Mouse (Mus musculus): ENCODE data around the gene Rgs10. TPM values are rescaled to one million over a fixed set of nuclear protein-coding genes. Genes with fewer than 3 reads are reported as not detected.

Rgs10 gene
- total and polyA plus RNA-seq, 3 experiments: 42.3 to 44.7 TPM; not detected in 1

DNA sequence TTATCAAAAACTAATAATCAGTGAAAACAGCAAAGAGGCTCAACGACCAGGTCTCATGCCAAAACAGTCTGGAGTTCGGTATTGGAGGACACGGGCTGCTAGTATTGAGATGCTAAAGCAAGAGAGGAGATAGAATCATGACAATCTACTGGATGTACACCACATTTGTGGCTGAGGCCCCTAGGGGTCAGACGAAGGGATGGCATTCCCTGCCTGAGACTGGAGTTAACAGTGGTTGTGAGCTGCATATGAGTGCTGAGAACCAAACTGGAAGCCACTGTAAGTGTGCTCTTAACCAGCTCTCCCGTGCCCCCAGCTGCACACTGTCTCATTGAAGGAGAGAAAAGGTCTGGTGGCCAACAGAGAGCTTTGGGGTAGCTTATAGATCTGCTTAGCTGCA, 43.8 kb upstream of the Rgs10 start:
- TF ChIP-seq SMC3 (IDR thresholded peaks at IDR 0.05; ENCODE audit: low read depth, low read length) (no peak), USF1 (IDR thresholded peaks at IDR 0.05; ENCODE audit: low read depth, low read length) (no peak), CTCF (IDR thresholded peaks at IDR 0.05 in 2 of 3, conservative IDR thresholded peaks at IDR 0.05 in 1 of 3; ENCODE audit: control insufficient read depth in 1 of 3, insufficient read depth in 1 of 3, low read depth in 2 of 3, low read length in 3 of 3, poor library complexity in 1 of 3, severe bottlenecking in 1 of 3) (peak; percentile 21 to 53 (median 27); a peak in 5 of 6 replicates), CHD2 (IDR thresholded peaks at IDR 0.05; ENCODE audit: low read length) (no peak), TBP (IDR thresholded peaks at IDR 0.05; ENCODE audit: low read depth, low read length) (peak; percentile 26; the same call in 1 of the 2 replicates), ZMIZ1 (IDR thresholded peaks at IDR 0.05; ENCODE audit: low read depth, low read length) (no peak)
- no peaks in the 10 kb centered on the region for H3K9me3 ChIP-seq (replicated peaks; ENCODE audit: insufficient read depth, low read length)
- H3K36me3 ChIP-seq (ENCODE audit: control insufficient read depth in 1 of 2, insufficient read depth in 2 of 2, low read length in 2 of 2): peaks cover 0 to 22% of the 10 kb centered on the region in 2 experiments; a peak in 2 of 4 replicates
- peak overlapping the region; percentile 70 for H3K27ac ChIP-seq (ENCODE audit: control insufficient read depth, low read depth, low read length)
- H3K79me2 ChIP-seq (ENCODE audit: control insufficient read depth, insufficient read depth, low read length, poor library complexity): peaks cover 32% of the 10 kb centered on the region
- peak; percentile 79 for DNase-seq (ENCODE audit: low read depth, low spot score)
- peak overlapping the region; percentile 78 for H3K9ac ChIP-seq (ENCODE audit: control insufficient read depth, low read depth, low read length, poor library complexity, severe bottlenecking)
- H3K27me3 ChIP-seq (ENCODE audit: control insufficient read depth in 1 of 2, insufficient read depth in 2 of 2, low read length in 2 of 2): peaks cover 4% of the 10 kb centered on the region in 2 experiments; a peak in 2 of 4 replicates
- peaks cover 11 to 13% of the 10 kb centered on the region in 2 experiments for H3K4me1 ChIP-seq (ENCODE audit: control insufficient read depth in 1 of 2, insufficient read depth in 2 of 2, low read length in 2 of 2)
- H3K4me3 ChIP-seq (ENCODE audit: control insufficient read depth in 1 of 2, insufficient read depth in 1 of 2, low read depth in 2 of 2, low read length in 2 of 2): peak overlapping the region; percentile 53 to 61

DNA sequence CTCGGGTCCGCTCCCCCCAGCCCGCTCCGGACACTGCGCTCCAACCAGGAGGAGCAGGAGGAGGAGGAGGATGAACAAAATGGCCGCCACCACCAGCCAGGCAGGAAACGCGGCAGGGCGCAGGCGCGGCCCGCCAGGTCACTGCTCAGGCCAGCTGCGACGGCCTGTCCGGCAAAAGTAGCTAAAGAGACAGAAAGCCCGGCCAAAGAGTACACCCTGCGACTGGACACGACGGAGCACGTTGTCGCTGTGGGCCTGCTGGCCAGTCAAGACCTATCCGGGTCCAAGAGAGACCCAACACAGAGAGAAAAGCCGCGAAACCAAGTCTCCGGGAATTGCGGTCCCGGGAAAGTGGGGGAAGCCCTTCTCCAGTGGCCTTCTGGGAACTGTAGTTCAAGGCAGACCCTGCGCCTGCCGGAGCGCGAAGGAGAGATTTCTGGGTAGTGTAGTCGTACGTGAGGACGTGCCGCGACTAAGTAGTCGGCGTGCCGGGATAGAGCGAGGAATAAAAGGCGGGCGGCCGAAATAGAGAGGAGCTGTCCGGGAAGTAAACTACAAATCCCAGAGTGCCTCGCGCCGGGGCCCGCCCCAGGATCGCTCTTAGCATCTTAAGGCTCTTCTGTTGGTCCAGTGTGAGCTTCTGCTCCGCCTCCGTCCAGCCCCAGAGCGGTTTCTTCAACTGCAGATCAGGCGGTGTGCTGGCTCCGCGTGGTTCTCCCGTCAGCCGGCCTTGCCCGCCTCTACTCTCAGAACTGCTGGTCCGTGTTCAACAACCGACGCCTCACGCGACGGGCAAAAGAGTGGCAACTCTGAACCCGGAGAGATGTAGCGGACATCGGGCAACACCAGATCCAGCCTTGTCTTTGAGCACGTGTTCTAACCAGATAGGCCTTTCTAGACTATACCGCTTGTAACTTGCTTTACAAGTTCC, 43.0 kb upstream of the Rgs10 start, which contains the start of gene Tial1:
TSS of gene Tial1 (minus strand) at position 433 of the 931 bp plus-strand sequence.
- peaks cover 0 to 3% of the 10 kb centered on the region in 2 experiments; a peak in 2 of 4 replicates for H3K27me3 ChIP-seq (ENCODE audit: control insufficient read depth in 1 of 2, insufficient read depth in 2 of 2, low read length in 2 of 2)
- no peaks in the 10 kb centered on the region for H3K9me3 ChIP-seq (replicated peaks; ENCODE audit: insufficient read depth, low read length)
- H3K36me3 ChIP-seq (ENCODE audit: control insufficient read depth in 1 of 2, insufficient read depth in 2 of 2, low read length in 2 of 2): peaks cover 2 to 23% of the 10 kb centered on the region in 2 experiments; a peak in 3 of 4 replicates
- peak within 1 kb of the TSS; percentile 89 for H3K27ac ChIP-seq (ENCODE audit: control insufficient read depth, low read depth, low read length)
- DNase-seq (ENCODE audit: low read depth, low spot score): peak; percentile 99
- H3K4me1 ChIP-seq (ENCODE audit: control insufficient read depth in 1 of 2, insufficient read depth in 2 of 2, low read length in 2 of 2): peaks cover 11 to 13% of the 10 kb centered on the region in 2 experiments
- peak within 1 kb of the TSS; percentile 97 for H3K9ac ChIP-seq (ENCODE audit: control insufficient read depth, low read depth, low read length, poor library complexity, severe bottlenecking)
- peaks cover 35% of the 10 kb centered on the region for H3K79me2 ChIP-seq (ENCODE audit: control insufficient read depth, insufficient read depth, low read length, poor library complexity)
- H3K4me3 ChIP-seq (ENCODE audit: control insufficient read depth in 1 of 2, insufficient read depth in 1 of 2, low read depth in 2 of 2, low read length in 2 of 2): peak within 1 kb of the TSS; percentile 53 to 90
- TF ChIP-seq CTCF (IDR thresholded peaks at IDR 0.05 in 2 of 3, conservative IDR thresholded peaks at IDR 0.05 in 1 of 3; ENCODE audit: control insufficient read depth in 1 of 3, insufficient read depth in 1 of 3, low read depth in 2 of 3, low read length in 3 of 3, poor library complexity in 1 of 3, severe bottlenecking in 1 of 3): no peak
- peak; percentile 84 for TF ChIP-seq NRF1 (IDR thresholded peaks at IDR 0.05; ENCODE audit: insufficient read depth, low read depth, low read length, poor library complexity, severe bottlenecking)
- TF ChIP-seq CHD1 (IDR thresholded peaks at IDR 0.05; ENCODE audit: low read depth, low read length): no peak
- TF ChIP-seq POLR2AphosphoS2 (IDR thresholded peaks at IDR 0.05; ENCODE audit: low read length): peak; percentile 97
- 0 out of 2 replicates have a peak, but pooled peaks have one; percentile 26 for TF ChIP-seq MYB (IDR thresholded peaks at IDR 0.05; ENCODE audit: low read depth, low read length)
- peak; percentile 94 for TF ChIP-seq SIN3A (IDR thresholded peaks at IDR 0.05; ENCODE audit: low read length)
- peak; percentile 54 for TF ChIP-seq TCF12 (IDR thresholded peaks at IDR 0.05; ENCODE audit: low read depth, low read length)
- peak; percentile 99 for TF ChIP-seq MXI1 (IDR thresholded peaks at IDR 0.05; ENCODE audit: low read depth, low read length)
- TF ChIP-seq UBTF (IDR thresholded peaks at IDR 0.05; ENCODE audit: borderline replicate concordance, insufficient read depth, low read depth, low read length): peak; percentile 79; the same call in 1 of the 2 replicates
- peak; percentile 96 for TF ChIP-seq NELFE (IDR thresholded peaks at IDR 0.05; ENCODE audit: low read depth, low read length)
- peak; percentile 84 to 94 for TF ChIP-seq POLR2A (IDR thresholded peaks at IDR 0.05; ENCODE audit: control insufficient read depth in 1 of 2, insufficient read depth in 1 of 2, low read depth in 1 of 2, low read length in 2 of 2, poor library complexity in 1 of 2)
- peak; percentile 40; the same call in 1 of the 2 replicates for TF ChIP-seq ETS1 (IDR thresholded peaks at IDR 0.05; ENCODE audit: low read depth, low read length)
- peak; percentile 54; the same call in 1 of the 2 replicates for TF ChIP-seq BHLHE40 (IDR thresholded peaks at IDR 0.05; ENCODE audit: borderline replicate concordance, low read depth, low read length)
- TF ChIP-seq MAX (IDR thresholded peaks at IDR 0.05; ENCODE audit: low read length): peak; percentile 99
- TF ChIP-seq TBP (IDR thresholded peaks at IDR 0.05; ENCODE audit: low read depth, low read length): peak; percentile 79
- TF ChIP-seq CHD2 (IDR thresholded peaks at IDR 0.05; ENCODE audit: low read length): peak; percentile 64
- no peak for TF ChIP-seq RAD21 (IDR thresholded peaks at IDR 0.05; ENCODE audit: low read depth, low read length)
- TF ChIP-seq USF1 (IDR thresholded peaks at IDR 0.05; ENCODE audit: low read depth, low read length): peak; percentile 61
- TF ChIP-seq SMC3 (IDR thresholded peaks at IDR 0.05; ENCODE audit: low read depth, low read length): no peak
- TF ChIP-seq EP300 (IDR thresholded peaks at IDR 0.05; ENCODE audit: low read depth in 1 of 2, low read length in 2 of 2): peak in 1 of 2 experiments; percentile 16; a peak in 1 of 4 replicates
- TF ChIP-seq MYC (IDR thresholded peaks at IDR 0.05; ENCODE audit: low read depth, low read length): peak; percentile 99
- no peak for TF ChIP-seq JUND (IDR thresholded peaks at IDR 0.05; ENCODE audit: low read depth, low read length)
- TF ChIP-seq ZNF384 (IDR thresholded peaks at IDR 0.05; ENCODE audit: low read depth, low read length): no peak
- no peak for TF ChIP-seq GABPA (IDR thresholded peaks at IDR 0.05; ENCODE audit: low read depth, low read length)
- TF ChIP-seq RCOR1 (IDR thresholded peaks at IDR 0.05; ENCODE audit: low read depth, low read length): peak; percentile 5; the same call in 1 of the 2 replicates
- TF ChIP-seq USF2 (IDR thresholded peaks at IDR 0.05; ENCODE audit: borderline replicate concordance in 1 of 2, insufficient read depth in 1 of 2, low read depth in 1 of 2, low read length in 2 of 2): no peak

All from MEL (cell line).